Mouse (Mus musculus) T-cell, adult 2 months (primary cell): ENCODE data around the gene Fermt2.
"Not testable (repeated sequence)": the region's sequence is repeated elsewhere in the genome, so short reads cannot be mapped to it uniquely, and the experiment has no call there.

Experiments used
- DNase-seq: peaks from one replicate; pipeline ENCODE4 v3.0.0; 2022; ENCODE audit warnings: low spot score

The Fermt2 gene

GRCm38 (mm10) chr14:45507923-45508322 is 22.0 kb downstream of the Fermt2 start:
- DNase-seq: no peak

- no peak for DNase-seq
Measured at GRCm38 (mm10) chr14:45507447-45507846, 22.5 kb downstream of the Fermt2 start.

GRCm38 (mm10) chr14:45507032-45507431 is 22.9 kb downstream of the Fermt2 start:
- no peak for DNase-seq

GRCm38 (mm10) chr14:45506165-45506564 is 23.8 kb downstream of the Fermt2 start:
- DNase-seq: no peak

- DNase-seq: no peak
Measured at GRCm38 (mm10) chr14:45504422-45505113, 25.4 kb downstream of the Fermt2 start.

GRCm38 (mm10) chr14:45503934-45504333 is 26.0 kb downstream of the Fermt2 start:
- DNase-seq: no peak

GRCm38 (mm10) chr14:45500052-45500451 is 29.9 kb downstream of the Fermt2 start:
- no peak for DNase-seq

GRCm38 (mm10) chr14:45497116-45497515 is 32.8 kb downstream of the Fermt2 start:
- DNase-seq: no peak

GRCm38 (mm10) chr14:45495810-45496209 is 34.1 kb downstream of the Fermt2 start:
- DNase-seq: not testable (repeated sequence)

- no peak for DNase-seq
Measured at GRCm38 (mm10) chr14:45493891-45494290, 36.0 kb downstream of the Fermt2 start.

GRCm38 (mm10) chr14:45492668-45493067 is 37.2 kb downstream of the Fermt2 start:
- no peak for DNase-seq

GRCm38 (mm10) chr14:45492038-45492437 is 37.9 kb downstream of the Fermt2 start:
- DNase-seq: no peak

- DNase-seq: not testable (repeated sequence)
Measured at GRCm38 (mm10) chr14:45487201-45487600, 42.7 kb downstream of the Fermt2 start.

- not testable (repeated sequence) for DNase-seq
Measured at GRCm38 (mm10) chr14:45483361-45483760, 46.6 kb downstream of the Fermt2 start.

- DNase-seq: no peak
Measured at GRCm38 (mm10) chr14:45478977-45479806, 50.7 kb downstream of the Fermt2 start.

- DNase-seq: no peak
Measured at GRCm38 (mm10) chr14:45478515-45478914, 51.4 kb downstream of the Fermt2 start.

- DNase-seq: no peak
Measured at GRCm38 (mm10) chr14:45477651-45478050, 52.3 kb downstream of the Fermt2 start.

- no peak for DNase-seq
Measured at GRCm38 (mm10) chr14:45476990-45477389, 52.9 kb downstream of the Fermt2 start.

- DNase-seq: no peak
Measured at GRCm38 (mm10) chr14:45472536-45472935, 57.4 kb downstream of the Fermt2 start.

GRCm38 (mm10) chr14:45469446-45469845 is 60.5 kb downstream of the Fermt2 start:
- DNase-seq: no peak

- DNase-seq: not testable (repeated sequence)
Measured at GRCm38 (mm10) chr14:45466371-45466770, 63.5 kb downstream of the Fermt2 start.

- DNase-seq: no peak
Measured at GRCm38 (mm10) chr14:45464036-45465035, 65.6 kb downstream of the Fermt2 start.
